Mouse (Mus musculus): Measurements from ENCODE around the gene Capn11.
A peak's percentile ranks its signal among the peaks of the same experiment; 100 is the strongest.

The Capn11 gene

GRCm38 (mm10) chr17:45582715-45583355 is 76.3 kb downstream of the Capn11 start:
- DNase-seq (ENCODE audit: low spot score in 2 of 2): peak in 1 of 2 experiments; percentile 34

GRCm38 (mm10) chr17:45582188-45582587 is 76.9 kb downstream of the Capn11 start:
- no peak for DNase-seq (ENCODE audit: low spot score in 2 of 2)

GRCm38 (mm10) chr17:45581567-45581983 is 77.5 kb downstream of the Capn11 start:
- DNase-seq (ENCODE audit: low spot score in 2 of 2): peak; percentile 66 to 75

DNA sequence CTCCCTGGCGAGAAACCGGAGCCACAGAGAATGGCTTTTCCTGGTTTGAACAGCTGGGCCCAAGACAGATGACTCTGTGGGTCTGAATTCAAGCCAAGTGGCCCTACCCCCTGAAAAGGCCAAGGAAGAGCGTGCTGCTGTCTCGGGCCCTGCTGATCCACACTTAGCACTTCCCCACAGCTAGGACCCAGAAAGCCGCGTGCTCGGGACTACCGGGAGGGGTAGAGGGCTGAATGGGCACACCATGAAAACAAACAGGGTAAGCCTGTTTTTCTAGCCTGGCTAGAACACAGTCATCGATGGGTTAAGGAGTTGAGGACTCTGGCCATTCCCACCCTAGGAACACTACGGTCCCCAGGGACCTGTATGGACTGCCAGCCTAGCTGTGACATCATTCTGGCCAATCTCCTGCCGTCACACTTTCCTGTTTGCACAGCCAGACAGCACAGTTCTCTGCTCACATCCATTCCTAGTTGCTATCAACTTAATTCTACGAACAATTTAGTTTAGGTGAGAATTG is 78.1 kb downstream of the Capn11 start:
- no peak for DNase-seq (ENCODE audit: low spot score in 2 of 2)

Data from natural killer cell, adult 2 months (primary cell).